Mouse (Mus musculus) left cerebral cortex, postnatal 14 days (tissue): ENCODE measurements around the gene Afap1l2. TPM values are rescaled to one million over a fixed set of nuclear protein-coding genes. Genes with fewer than 3 reads are reported as not detected.

Experiments used
- DNase-seq, 2 experiments: peaks; one replicate each; pipeline ENCODE4 v3.0.0; 2021 to 2022; ENCODE audit warnings: low spot score in 2 of 2, mixed read lengths in 1 of 2
- intact Hi-C: fragments of 180-260 bp; cut with DNase I; formaldehyde crosslinking; loops from one replicate; pipeline ENCODE4 v1.15.1; 2025
- total RNA-seq, 2 experiments: library from RNA; stranded (reverse); gene quantifications; 2 replicates each; pipeline ENCODE4 v1.2.3; 2021

Gene Afap1l2
- total RNA-seq, 2 experiments from 2014 or later = 11.9 to 13.4 TPM

DNA sequence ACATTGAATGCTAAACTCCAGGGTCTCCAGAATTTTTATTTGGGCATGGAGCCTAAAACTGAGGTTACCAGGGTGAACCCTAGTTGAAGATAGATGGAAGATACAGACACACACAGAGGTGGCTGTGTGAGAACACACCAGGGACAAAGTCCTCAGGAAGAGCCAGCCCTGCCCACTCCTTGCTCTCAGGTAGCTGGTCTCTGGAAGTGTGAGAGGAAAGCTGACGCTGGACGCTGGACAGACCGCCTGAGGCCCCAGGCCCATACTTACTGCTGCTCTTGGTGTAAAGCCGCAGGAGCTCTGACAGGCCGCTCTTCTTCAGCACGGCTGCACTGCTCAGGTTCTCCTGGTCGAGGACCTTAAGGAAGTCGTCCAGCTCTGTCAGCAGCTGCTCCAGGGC is 58.2 kb downstream of the Afap1l2 start:
- intact Hi-C loops = no loop called here
- DNase-seq = no peak

DNA sequence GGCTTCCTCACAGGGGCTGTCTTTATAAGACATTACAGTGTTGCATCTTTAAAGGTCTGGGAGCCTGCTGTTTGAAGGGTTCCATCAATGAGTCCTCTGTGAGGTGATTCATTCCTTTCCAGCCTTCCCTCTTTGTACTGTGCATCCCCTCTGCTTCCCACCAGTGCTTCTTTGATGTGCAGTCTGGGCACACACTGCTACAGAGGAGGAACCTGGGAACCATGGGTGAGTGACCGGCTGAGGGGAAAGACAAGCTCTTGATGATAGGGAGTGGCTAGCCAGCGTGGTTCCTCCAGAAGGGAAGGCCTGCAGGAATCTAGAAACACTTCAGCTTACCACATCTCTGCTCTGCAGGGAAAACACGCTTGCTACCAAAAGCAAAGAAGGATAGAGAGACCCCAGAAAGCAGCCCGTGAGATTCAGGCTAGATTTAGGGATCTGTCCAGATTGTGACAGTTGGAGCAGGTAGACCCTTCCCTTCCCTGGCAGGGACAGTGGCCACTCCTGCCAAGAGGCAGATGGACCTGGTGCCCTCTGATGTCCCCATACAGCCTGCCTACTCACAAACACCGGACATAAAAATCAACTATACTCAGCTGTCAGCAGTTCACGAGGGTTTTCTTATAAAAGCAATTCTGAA is 59.9 kb downstream of the Afap1l2 start:
- intact Hi-C loops = no loop called here
- DNase-seq = no peak

DNA sequence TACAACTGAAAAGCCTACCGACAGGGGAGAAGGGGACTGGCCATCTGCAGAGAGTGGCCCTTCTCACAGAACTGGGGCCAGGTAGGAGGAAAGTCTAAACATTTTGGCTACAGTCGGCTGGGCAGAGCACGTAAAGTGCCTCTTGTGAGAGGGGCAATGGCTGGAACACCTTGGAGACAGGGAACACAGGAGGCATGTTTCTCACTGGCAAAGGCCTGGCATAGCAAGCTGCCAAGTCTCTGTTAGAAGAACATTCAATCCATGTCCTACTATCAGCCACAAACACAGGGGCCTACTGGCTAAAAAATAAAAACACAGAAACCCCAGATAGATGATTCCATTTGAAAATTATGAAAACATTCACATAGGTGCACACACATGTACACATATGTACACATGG is 61.3 kb downstream of the Afap1l2 start:
- intact Hi-C loops = no loop called here
- no peak for DNase-seq

DNA sequence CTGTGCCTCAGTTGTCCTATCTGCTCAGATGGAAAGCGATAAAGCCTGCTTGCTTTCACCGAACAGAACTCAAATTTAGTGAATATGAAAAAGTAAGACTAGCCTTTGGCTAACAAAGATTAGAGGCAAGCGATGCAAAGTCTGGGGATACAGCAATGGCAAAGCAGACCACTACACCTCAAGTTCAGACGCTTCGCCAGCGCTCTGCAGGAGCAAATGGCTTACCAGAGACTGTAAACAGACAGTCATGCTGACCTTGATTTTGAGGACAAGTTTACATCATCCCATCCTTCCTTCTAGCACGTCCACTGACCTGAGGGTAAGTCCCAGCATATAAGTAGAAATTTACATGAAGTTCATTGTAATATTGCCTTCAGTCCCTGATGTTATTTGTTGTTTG is 61.8 kb downstream of the Afap1l2 start:
- no peak for DNase-seq
- intact Hi-C loops = no loop called here

DNA sequence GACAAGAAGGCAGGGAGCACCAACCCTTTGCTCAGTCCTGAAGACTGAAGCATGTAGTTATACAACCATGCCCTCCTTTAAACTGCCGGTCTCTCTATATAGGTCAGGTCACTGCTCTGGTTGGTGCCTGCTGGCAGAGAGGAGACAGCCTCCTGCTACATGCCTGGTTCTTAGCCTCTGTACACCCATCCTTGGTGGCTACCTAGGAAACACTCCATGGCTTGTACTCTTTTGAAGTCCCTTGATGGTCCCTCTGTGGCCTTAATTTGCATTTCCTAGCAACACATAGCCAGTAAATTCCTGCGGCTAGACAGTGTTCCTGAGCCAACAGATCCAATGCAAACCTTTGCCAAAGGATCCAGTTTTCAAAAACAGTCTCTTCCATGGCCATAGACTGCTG is 62.4 kb downstream of the Afap1l2 start:
- DNase-seq = no peak
- intact Hi-C loops = no loop called here

DNA sequence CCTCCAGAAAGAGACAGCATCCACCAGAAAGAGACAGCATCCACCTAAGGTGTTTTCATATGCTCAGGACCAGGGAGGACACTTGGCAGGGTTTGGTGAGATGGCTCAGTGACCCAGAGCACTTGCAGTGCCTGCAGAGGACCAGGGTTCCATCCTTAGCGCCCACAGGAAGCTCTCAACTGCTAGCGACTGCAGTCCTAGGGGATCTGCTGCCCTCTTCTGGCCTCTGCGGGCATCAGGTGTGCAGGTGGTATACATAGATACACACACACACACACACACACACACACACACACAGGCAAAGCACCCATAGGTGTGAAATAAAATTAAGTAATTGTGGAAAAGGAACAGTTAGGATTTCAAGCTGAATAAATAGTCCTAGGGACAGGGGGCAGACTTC is 63.2 kb downstream of the Afap1l2 start:
- intact Hi-C loops = no loop called here
- no peak for DNase-seq

DNA sequence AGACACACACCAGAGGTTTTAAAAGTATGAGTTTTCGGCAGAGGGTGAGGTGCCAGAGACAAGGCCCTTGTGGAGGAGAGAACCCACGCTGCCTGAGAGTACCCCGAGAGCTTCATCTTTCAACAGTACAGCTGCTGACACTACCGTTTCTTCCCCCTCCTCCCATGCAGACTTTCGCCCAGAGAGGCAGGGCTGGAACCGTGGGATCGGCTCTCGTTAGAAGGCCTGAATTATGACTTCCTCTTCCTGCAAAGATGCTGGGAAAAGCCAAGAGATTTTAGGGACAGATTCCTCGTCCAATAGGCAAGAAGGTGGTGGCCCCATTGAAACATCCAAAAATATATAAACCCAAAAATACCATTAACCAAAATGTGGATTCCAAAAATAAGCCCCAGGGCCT is 63.8 kb downstream of the Afap1l2 start:
- intact Hi-C loops = no loop called here
- DNase-seq = no peak

DNA sequence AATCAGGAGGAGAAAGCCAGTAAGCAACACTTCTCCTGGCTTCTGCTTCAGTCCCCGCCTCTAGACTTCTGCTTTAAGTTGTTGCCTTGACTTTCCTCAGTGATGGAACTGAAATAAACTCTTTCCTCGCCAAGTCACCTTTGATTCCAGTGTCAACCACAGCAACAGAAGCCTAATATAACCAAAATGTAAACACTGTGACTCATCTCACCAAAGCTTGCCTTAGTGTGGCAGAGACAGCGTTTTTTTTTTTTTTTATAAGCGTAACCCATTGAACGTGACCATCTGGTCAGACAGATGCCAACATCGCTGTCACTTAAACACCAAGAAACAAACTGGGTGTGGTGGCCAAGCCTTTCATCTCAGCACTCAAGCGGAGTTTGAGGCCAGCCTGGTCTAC is 65.8 kb downstream of the Afap1l2 start:
- DNase-seq = no peak
- intact Hi-C loops = no loop called here

DNA sequence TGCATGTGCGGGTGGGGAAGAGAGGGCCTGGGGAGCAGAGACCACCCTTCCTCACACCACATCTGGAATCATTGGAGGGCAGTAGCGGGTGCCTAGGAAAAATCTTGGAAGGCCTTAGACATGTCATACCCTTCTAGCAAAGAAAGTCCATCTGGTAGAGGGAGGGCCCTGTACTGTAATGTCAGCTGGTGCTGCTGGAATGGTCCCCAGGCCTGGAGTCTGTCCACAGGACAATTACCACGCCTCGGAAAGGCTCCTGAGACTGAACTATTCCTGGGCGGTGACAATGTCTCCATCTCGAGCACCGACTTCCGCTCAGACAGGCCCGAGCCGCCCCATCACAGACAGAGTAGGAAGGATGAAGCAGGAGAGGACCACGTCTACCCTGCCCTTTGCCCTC is 67.5 kb downstream of the Afap1l2 start:
- no peak for DNase-seq
- intact Hi-C loops = no loop called here

DNA sequence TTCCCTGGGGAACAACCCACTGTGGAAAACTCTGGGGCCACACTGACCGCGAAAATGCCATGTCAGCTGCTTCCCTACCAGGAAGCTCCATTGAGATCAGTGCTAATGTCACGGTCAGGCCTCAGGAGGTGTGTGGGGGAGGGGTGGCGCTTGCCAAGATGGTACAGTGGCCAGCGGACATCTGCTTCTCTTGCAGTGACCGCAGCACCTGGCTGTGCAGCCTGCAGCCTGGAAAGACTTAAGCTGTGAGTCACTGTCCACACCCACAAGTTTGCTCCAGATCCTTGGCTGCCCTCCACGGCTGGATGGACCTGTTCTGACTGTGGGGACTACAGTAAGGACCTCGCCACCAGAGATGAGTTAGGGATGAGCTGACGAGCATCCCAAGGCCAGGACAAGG is 68.2 kb downstream of the Afap1l2 start:
- no peak for DNase-seq
- intact Hi-C loops = no loop called here

DNA sequence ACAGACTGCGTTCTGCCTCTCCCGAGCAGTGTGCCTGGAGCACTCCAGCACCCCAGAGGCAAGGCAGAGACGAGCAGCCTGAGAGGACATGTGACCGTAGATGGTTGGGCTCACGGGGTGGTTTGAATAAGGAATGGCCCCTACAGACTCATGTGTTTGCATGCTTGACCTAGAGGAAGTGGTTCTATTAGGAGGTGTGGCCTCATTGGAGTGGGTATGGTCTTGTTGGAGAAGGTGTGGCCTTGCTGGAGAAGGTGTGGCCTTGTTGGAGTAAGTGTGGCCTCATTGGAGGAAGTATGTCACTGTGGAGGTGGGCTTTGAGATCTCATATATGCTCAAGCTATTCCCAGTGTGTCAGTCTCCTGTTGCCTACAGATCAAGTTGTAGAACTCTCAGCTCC is 70.1 kb downstream of the Afap1l2 start:
- no peak for DNase-seq
- intact Hi-C loops = no loop called here

DNA sequence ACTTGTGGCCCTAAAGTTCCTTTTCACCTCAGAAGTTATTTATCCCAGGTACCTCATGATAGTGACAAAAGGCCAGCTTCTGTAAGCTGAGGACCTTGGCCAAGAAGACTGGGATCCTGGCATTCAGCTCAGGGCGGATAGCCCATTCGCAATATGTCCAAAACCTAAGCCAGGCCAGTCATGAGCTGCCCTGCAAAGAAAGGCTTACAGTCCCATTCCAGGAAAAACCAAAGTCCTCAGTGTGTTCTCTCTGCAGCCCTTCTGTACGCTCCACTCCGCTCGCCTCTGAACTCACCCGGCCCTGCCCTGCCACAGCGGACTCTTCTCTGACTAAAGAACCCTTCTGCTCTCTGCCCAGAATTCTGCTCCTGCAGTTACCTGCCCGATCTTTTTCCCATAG is 71.8 kb downstream of the Afap1l2 start:
- intact Hi-C loops = no loop called here
- no peak for DNase-seq

DNA sequence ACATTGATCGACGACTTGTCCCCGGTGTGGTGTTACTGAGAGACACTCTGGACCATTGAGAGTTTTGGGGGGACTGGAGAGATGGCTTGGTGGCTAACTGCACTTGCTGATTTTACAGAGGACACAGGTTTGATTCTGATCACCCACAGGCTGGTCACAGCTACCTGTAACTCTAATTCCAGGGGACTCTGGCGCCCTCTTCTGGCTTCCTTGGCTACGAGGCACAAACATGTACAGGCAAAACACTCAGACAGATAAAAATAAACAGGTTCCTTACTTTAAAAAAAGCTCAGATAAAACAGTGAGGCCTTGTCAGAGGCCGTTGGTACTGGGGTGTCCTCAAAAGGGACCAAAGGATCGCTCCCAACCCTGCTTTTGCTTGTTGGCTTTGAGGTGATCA is 72.3 kb downstream of the Afap1l2 start:
- intact Hi-C loops = no loop called here
- no peak for DNase-seq

DNA sequence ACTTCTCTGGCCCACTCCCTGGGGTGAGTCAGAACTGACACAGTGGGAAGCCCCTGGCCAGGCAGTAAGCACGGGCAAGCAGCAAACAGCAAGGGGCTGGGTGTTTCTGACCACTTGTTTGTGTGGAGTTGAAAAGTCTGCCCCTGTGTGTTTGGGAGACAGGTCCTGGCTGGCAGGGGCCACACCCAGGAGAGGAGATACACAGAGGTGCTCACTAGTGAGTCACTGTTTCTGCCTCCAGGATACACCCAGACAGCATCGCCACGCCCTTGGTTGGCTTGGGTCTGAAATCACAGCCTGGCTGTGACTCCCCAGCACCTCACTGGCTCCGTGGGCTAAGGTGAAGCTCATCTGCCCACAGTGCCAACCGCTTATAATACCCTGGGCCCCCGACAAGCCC is 72.9 kb downstream of the Afap1l2 start:
- intact Hi-C loops = no loop called here
- no peak for DNase-seq

DNA sequence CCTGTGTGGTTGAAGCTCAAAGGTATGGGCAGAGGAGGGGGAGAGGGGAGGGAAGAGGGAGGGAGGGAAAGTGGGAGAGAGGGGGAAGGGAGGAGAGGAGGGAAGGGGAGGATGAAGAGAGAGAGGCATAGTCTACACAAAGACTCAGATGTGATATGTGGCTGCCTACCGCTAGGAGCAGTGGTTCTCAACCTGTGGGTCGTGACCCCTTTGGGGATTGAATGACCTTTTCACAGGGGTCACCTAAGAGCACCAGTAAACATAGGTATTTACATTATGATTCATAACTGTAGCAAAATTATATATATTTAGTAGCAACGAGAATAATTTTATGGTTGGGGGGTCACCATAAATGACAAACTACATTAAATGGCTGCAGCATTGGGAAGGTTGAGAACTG is 74.2 kb downstream of the Afap1l2 start:
- no peak for DNase-seq
- intact Hi-C loops = no loop called here

DNA sequence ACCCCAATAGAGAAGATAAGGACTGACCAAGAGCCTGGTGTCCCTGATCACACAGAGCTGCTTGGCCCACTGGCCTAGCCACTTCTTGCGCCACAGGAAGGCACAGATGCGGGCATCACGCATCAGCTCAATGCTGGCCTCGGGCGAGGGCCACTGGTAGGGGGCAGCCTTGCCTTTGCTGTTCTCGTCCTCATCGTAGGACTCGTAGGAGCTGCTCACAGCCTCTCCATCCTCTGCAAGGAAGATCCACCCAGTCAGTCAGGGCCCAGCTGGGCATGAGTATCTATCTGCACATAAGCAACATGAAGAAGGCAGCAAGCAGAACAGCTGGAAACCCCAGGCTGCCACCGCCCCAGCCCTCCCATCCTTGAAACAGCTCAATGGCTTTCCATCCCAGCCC is 78.0 kb downstream of the Afap1l2 start:
- intact Hi-C loops = no loop called here
- no peak for DNase-seq

DNA sequence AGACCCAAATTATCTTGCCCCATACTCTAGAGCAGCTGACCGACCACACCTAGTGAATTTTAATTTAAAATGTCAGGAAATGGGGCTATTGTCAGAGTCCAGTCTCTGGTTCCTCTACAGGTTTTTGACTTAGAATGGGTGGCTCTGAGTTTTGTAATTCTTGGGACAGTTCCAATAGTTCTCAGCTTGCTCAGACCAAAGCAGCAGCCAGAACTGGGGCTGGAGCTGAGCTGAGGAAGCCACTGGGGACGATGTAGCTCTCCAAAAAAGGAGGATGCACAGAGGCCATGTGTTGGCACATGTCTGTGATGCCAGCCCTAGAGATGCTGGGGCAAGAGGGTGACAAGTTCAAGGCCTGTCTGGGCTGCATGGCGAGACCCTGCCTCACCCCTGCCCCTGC is 78.6 kb downstream of the Afap1l2 start:
- intact Hi-C loops = no loop called here

DNA sequence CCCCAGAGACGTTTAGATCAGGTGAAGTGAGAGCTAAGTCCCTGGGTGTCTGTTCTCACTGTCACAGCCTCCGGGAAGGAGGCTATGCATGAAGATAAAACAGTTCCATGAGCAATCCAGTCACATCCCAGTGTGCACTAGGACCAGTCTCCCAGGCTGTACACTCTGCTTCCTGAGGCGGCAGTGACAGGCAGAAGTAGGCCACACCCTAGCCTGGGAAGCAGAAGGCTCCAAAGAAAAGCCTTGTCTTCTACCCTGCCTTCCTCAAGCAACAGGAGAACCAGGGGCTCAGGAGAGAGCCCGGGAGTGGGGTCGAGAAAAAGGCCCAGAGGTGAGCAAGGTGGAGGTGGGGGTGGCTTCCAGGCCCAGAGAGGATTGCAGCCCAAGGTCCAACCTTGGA is 86.3 kb downstream of the Afap1l2 start:
- DNase-seq = no peak
- intact Hi-C loops = loop anchor here (5.0 kb wide), 1 partner anchor 211 kb away; no protein-coding TSS in a partner anchor

More for the DNA sequence above, 78.6 kb downstream of the Afap1l2 start:
- DNase-seq = no peak

DNA sequence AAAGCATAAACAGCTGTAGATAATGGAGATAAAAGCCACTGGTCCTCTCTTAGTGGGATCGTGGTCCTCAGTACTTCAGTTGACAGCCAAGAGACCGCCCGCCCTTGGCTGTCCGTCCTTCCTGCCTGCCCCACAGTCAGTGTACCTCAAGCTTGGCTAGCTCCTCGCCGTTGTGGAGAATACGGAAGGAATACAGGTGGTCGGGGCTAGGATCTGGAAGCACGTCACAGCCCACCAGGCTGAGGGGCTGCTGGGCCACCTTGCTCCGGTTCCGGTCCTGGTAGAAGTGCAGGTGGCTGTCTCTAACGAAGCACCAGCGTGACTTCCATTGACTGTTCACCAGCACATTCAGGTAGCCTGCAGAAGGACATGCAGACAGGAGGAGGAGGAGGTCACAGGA is 87.8 kb downstream of the Afap1l2 start:
- no peak for DNase-seq
- intact Hi-C loops = loop anchor here (5.0 kb wide), 1 partner anchor 212 kb away; no protein-coding TSS in a partner anchor

DNA sequence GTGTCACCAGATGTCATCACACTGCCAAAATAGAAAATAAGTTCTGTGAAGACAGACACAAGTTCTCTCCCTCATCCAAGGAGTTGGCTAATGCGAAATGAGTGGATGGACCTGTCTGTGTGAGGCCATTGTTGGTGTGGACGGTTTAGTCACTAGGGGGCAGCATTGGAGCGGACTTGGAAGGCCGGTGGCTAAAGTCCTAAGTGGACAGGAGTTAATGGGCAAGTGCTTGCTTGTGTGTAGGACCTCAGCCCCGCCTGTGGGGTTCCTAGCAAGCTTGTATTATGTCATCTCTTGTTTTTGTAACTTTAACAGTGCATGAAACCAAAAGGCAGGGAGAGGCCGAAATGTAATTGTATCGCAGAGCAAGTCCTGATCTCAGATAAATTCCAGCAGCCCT is 88.4 kb downstream of the Afap1l2 start:
- intact Hi-C loops = loop anchor here (2.0 to 10.0 kb wide), 4 partner anchors 89 to 405 kb away; partner anchors contain the start of gene Afap1l2
- DNase-seq = peak; percentile 82 to 88

DNA sequence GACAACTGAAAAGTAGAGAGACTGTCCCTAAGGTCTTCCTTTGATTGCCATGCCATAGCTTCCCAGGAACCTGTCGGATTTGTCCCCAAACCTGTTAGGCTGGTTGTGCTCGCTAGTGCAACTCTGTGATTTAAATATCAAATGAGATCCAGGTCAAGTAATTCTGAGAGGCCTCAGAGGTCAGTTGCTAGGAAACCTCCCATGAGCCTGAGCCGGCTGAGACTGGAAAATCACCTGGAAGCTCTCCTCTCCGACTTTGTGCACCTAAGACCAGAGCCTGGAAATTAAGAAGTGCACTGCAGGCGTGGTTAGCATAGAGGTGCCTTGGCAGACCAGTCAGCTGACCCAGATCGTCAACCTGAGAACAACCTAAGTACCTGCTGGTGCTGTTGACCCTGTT is 92.9 kb downstream of the Afap1l2 start:
- intact Hi-C loops = loop anchor here (5.0 to 10.0 kb wide), 2 partner anchors 117 to 410 kb away; no protein-coding TSS in a partner anchor
- DNase-seq = no peak

DNA sequence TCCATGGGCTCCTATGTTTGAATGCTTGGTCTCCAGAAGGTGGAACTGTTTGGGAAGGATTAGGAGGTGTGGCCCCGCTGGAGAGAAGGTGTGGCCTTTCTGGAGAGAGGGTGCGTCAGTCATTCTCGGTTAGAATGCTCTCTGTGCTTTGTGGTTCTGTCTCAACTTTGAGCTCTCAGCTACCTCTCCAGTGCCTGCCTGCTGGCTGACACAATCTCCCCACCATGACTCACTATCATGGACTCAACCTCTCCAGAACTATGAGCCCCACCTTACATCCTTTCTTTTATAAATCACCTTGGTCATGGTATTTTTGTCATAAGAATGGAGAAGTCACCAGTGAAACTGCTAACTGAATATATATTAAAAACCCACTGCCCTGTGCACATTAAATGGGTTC is 93.4 kb downstream of the Afap1l2 start:
- DNase-seq = no peak
- intact Hi-C loops = loop anchor here (5.0 to 10.0 kb wide), 2 partner anchors 118 to 410 kb away; no protein-coding TSS in a partner anchor
